Mouse (Mus musculus) forebrain, embryonic 11.5 days (tissue): ENCODE data around the gene Frmd4a. TPM values are rescaled to one million over a fixed set of nuclear protein-coding genes. Genes with fewer than 3 reads are reported as not detected.

Source experiments
- ATAC-seq: fragments of 200-750 bp; cut with Nextera tagmentation; replicated peaks from 2 replicates; pipeline ENCODE4 v1.8.0; 2017; ENCODE audit warnings: moderate TSS enrichment; ENCODE audit not compliant: low FRiP score
- DNase-seq: peaks from one replicate; pipeline ENCODE4 v3.0.0-alpha.2; 2017; ENCODE audit warnings: low spot score
- H3K27ac ChIP-seq: fragments of 300-500 bp; sonication (generic); 2 replicates; pipeline ENCODE4 v1.5.1; 2014; ENCODE audit warnings: low read depth, low read length
- H3K27me3 ChIP-seq: fragments of 300-500 bp; sonication (generic); 2 replicates; pipeline ENCODE4 v1.6.1; 2014; ENCODE audit warnings: mild to moderate bottlenecking, low read length, mixed read lengths; ENCODE audit not compliant: control insufficient read depth, insufficient read depth
- H3K36me3 ChIP-seq: fragments of 300-500 bp; sonication (generic); 2 replicates; pipeline ENCODE4 v1.6.1; 2014; ENCODE audit warnings: mild to moderate bottlenecking, low read length, moderate library complexity, mixed read lengths; ENCODE audit not compliant: control insufficient read depth, insufficient read depth
- H3K4me1 ChIP-seq: fragments of 300-500 bp; sonication (generic); replicated peaks from 2 replicates; pipeline ENCODE4 v1.6.1; 2014; ENCODE audit warnings: low read length, mixed read lengths; ENCODE audit not compliant: control insufficient read depth, insufficient read depth
- H3K4me2 ChIP-seq: fragments of 300-500 bp; sonication (generic); 2 replicates; pipeline ENCODE4 v1.6.1; 2014; ENCODE audit warnings: low read depth, mild to moderate bottlenecking, low read length, moderate library complexity, mixed read lengths; ENCODE audit not compliant: severe bottlenecking
- H3K4me3 ChIP-seq: fragments of 300-500 bp; sonication (generic); 2 replicates; pipeline ENCODE4 v1.5.1; 2014; ENCODE audit warnings: low read depth, low read length
- H3K9ac ChIP-seq: fragments of 300-500 bp; sonication (generic); 2 replicates; pipeline ENCODE4 v1.6.1; 2014; ENCODE audit warnings: low read length
- H3K9me3 ChIP-seq: fragments of 300-500 bp; sonication (generic); 2 replicates; pipeline ENCODE4 v1.6.1; 2016; ENCODE audit warnings: low read length, mixed read lengths; ENCODE audit not compliant: control insufficient read depth
- WGBS: fragments of 180-500 bp; shearing (Covaris S2); extraction: QIAGEN DNeasy Blood & Tissue Kit; methylation state at CpG from one replicate; pipeline ENCODE4 v1.1.7; 2014; 5-methylcytosine and 5-hydroxymethylcytosine counted together
- polyA plus RNA-seq: library from polyadenylated mRNA; unstranded; fragments of >200 nt; fragmentation: Nextera tagmentation; extraction: Ambion mirVana; gene quantifications from 2 replicates; pipeline ENCODE4 v1.2.1, GENCODE M21; 2014

Frmd4a gene
- polyA plus RNA-seq, 1 experiment from 2014 or later, result 50.3 TPM

DNA sequence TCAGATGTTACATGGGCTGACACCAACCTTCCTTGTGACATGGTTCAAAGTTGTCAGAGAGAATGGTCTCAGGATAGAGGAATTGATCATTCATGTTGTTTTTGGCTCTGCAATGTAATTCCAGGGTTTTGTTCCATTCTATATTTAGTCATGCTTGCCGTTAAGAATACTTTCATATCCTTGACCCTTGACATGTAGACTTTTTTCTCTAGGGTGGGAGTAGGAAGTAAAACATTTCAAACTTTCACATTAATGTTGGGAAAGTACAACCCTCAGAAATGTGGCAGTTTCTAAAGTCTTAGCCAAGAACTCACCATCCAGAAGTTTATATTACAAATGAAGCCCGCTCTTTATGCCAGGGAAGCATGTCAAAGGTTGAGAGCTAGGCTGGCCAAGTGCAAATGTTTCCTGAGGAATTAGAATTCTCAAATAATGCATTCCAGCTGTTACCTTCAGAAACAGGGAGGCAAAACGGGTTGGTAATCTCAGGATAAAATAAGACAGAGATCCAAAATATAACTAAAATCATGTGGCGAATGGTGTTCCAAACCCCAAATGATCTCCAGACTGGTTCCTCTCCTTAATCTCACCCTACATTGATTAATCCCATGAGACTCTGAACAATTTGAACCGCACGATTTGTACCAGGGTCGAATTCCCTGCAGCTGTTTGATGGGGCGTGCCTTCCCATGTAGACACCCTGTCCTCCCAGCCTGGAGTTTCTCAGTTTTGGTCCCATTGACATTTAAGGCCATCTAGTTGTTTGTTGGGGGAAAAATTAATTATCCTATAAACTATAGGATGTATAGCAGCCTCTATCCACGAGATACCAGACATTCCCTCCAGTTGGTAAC, 344.7 kb downstream of the Frmd4a start:
- H3K27ac ChIP-seq, result no peak overlapping the region
- DNase-seq, result no peak
- WGBS, result 81% methylated on average over 9 of the region's 9 CpGs

DNA sequence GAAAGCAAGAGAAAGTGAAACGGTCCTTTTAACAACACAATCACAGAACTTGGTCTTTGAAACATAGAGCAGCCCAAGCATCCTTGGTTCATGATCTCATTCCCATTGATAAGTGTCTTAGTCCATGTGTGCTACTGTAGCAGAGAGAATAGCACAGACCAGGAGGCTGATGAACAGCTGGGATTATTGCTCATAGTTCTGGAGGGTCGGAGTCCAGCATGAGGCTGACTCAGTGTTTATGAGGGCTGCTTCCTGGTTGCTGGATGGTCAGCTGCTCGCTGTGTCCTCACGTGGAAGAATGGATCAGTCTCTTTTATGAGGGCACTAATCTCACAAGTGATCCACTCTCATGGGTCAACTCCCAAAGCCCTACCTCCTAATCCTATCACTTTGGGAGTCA, 347.4 kb downstream of the Frmd4a start:
- ATAC-seq, result no peak
- no peak overlapping the region for H3K27ac ChIP-seq
- H3K4me2 ChIP-seq, result no peak overlapping the region
- H3K4me1 ChIP-seq, result no peaks in the 10 kb centered on the region
- H3K27me3 ChIP-seq, result no peaks in the 10 kb centered on the region
- H3K36me3 ChIP-seq, result no peaks in the 10 kb centered on the region
- no peak for DNase-seq
- 80% methylated on average over 4 of the region's 4 CpGs for WGBS
- no peaks in the 10 kb centered on the region for H3K9me3 ChIP-seq
- no peak overlapping the region for H3K9ac ChIP-seq
- no peak overlapping the region for H3K4me3 ChIP-seq

More for the DNA sequence above, 344.7 kb downstream of the Frmd4a start:
- H3K9ac ChIP-seq, result no peak overlapping the region
- no peak for ATAC-seq
- no peak overlapping the region for H3K4me2 ChIP-seq
- H3K9me3 ChIP-seq, result no peaks in the 10 kb centered on the region
- no peaks in the 10 kb centered on the region for H3K4me1 ChIP-seq
- no peak overlapping the region for H3K4me3 ChIP-seq
- H3K27me3 ChIP-seq, result no peaks in the 10 kb centered on the region
- no peaks in the 10 kb centered on the region for H3K36me3 ChIP-seq

DNA sequence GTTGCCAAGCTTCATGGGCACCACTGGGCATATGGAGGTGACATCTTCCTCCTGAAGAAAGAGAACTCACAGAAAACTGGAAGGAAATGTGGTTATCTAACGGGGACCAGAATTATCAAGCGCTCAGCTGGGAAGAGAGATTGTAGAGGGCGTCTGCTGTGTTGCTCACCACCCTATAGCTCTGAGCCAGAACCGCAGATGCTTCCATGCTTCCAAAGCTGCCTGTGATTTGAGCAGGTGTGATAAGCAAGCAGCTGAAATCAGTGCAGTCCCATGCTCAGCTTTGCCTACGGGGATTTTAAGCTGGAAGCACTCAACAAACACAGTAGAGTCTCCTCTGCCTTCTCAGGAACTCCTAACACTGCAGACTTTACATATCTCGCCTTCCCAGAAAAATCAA, 351.0 kb downstream of the Frmd4a start:
- DNase-seq (no peak), ATAC-seq (no peak)
- H3K27me3 ChIP-seq, result no peaks in the 10 kb centered on the region
- no peaks in the 10 kb centered on the region for H3K9me3 ChIP-seq
- WGBS, result 92% methylated on average over 6 of the region's 6 CpGs
- no peaks in the 10 kb centered on the region for H3K4me1 ChIP-seq
- no peaks in the 10 kb centered on the region for H3K36me3 ChIP-seq
- H3K9ac ChIP-seq, result no peak overlapping the region
- H3K4me2 ChIP-seq, result no peak overlapping the region
- no peak overlapping the region for H3K4me3 ChIP-seq
- H3K27ac ChIP-seq, result no peak overlapping the region

DNA sequence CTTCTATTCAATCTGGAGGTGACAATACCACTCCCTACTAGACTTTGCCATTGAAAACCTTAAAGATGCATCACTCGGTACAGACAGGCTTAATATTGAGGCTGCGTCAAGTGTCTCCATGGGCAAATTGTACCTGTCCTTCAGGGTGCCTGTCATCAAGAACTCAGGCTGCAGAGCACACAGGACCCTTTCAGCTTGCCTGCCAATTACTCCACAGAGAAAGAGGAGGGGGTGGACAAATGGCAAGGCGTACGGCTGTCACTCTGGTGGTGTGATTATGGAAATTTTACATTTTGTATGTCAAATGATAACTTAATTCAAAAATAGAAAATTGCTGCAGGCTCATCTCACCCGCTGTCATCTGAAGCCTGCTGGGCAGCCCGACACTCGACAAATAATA, 353.0 kb downstream of the Frmd4a start:
- H3K36me3 ChIP-seq, result no peaks in the 10 kb centered on the region
- H3K27ac ChIP-seq, result no peak overlapping the region
- no peak overlapping the region for H3K9ac ChIP-seq
- no peak overlapping the region for H3K4me2 ChIP-seq
- ATAC-seq (no peak), DNase-seq (no peak)
- H3K27me3 ChIP-seq, result no peaks in the 10 kb centered on the region
- H3K4me3 ChIP-seq, result no peak overlapping the region
- 83% methylated on average over 7 of the region's 7 CpGs for WGBS
- no peaks in the 10 kb centered on the region for H3K9me3 ChIP-seq
- H3K4me1 ChIP-seq, result no peaks in the 10 kb centered on the region

DNA sequence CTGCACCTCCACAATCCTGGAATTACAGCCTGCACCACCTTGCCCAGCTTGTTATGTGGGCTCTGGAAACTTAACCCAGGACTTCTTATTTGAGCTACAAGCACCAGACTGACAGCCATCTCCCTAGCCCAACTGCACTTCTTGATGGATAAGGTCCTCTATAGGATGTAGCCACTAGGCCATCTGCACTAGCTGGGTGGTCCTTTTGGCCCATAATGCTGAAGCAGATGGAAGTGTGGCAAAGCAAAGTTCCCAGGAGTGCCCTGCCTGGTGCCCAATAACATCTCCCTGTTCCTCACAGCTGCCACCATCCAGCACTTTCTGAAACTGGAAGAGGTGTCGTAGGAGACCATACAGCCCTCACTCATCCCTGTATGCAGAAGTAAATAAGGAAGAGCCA, 353.8 kb downstream of the Frmd4a start:
- H3K4me2 ChIP-seq, result no peak overlapping the region
- H3K9me3 ChIP-seq, result no peaks in the 10 kb centered on the region
- DNase-seq (no peak), ATAC-seq (no peak)
- no peak overlapping the region for H3K9ac ChIP-seq
- WGBS, result 93% methylated on average over 1 of the region's 1 CpGs
- H3K4me1 ChIP-seq, result no peaks in the 10 kb centered on the region
- H3K36me3 ChIP-seq, result no peaks in the 10 kb centered on the region
- no peaks in the 10 kb centered on the region for H3K27me3 ChIP-seq
- no peak overlapping the region for H3K27ac ChIP-seq
- no peak overlapping the region for H3K4me3 ChIP-seq

DNA sequence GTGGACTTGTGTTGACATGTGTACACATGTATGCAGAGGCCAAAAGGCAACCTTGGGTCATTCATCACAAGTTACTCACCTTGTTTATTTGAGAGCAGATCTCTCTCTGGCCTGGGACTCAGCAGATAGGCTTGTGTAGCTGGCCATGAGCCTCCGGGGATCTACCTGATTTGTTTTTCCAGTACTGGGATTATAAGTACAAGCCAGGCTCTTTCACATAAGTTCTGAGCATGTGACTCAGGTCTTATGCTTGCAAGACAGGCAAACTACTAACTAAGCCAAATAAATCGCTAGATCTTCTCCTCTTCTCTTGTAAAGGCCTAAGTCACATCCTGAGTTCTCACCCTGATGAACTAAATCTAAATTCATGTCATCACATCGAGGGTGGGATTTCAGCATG, 361.3 kb downstream of the Frmd4a start:
- Histone ChIP-seq H3K27ac (no peak overlapping the region), H3K36me3 (no peaks in the 10 kb centered on the region), H3K4me1 (no peaks in the 10 kb centered on the region), H3K4me3 (no peak overlapping the region), H3K27me3 (no peaks in the 10 kb centered on the region), H3K9ac (no peak overlapping the region), H3K4me2 (no peak overlapping the region), H3K9me3 (no peaks in the 10 kb centered on the region)
- WGBS, result 90% methylated on average over 3 of the region's 3 CpGs
- DNase-seq (no peak), ATAC-seq (no peak)

DNA sequence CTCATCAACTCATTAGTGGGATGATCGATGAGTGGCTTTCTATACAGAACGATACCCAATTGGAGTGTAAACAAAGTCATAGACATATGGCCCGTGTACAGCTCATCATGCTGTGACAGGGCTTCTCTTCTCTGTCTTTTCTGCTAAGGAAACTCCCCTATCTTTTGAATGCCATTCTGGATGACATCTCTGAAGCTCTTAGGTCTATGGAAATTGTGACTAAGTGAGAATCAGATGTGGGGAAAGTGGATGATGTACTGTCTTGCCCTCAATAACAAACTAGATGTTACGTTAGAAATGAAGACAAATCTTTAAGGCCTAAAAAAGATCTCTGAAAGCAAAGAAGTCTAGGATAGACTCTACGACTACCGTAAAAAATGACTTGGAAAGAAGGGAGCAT, 362.9 kb downstream of the Frmd4a start:
- Histone ChIP-seq H3K4me3 (no peak overlapping the region), H3K36me3 (no peaks in the 10 kb centered on the region), H3K9me3 (no peaks in the 10 kb centered on the region), H3K9ac (no peak overlapping the region), H3K27me3 (no peaks in the 10 kb centered on the region), H3K4me1 (no peaks in the 10 kb centered on the region), H3K27ac (no peak overlapping the region), H3K4me2 (no peak overlapping the region)
- ATAC-seq (no peak), DNase-seq (no peak)
- 92% methylated on average over 6 of the region's 6 CpGs for WGBS

DNA sequence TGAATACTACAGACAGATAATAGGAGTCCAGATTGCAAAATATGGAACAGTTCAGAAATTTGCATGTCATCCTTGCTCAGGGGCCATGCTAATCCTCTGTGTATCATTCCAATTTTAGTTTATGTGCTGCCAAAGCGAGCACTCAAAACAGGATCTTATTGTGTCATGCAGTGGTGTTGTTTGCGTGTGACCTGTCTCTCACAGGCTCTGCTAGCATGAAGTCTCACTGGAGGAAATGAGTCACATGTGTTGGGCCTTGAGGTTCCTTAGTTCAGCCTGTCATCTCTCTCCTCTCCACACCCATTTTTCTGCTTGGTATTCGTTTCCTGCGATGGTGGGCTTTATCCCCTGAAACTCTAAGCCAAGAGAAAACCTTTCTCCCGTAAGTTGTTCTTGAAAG, 363.4 kb downstream of the Frmd4a start:
- DNase-seq, result no peak
- no peaks in the 10 kb centered on the region for H3K4me1 ChIP-seq
- WGBS, result 91% methylated on average over 5 of the region's 5 CpGs
- no peaks in the 10 kb centered on the region for H3K27me3 ChIP-seq
- no peak overlapping the region for H3K4me3 ChIP-seq
- H3K36me3 ChIP-seq, result no peaks in the 10 kb centered on the region
- no peak overlapping the region for H3K9ac ChIP-seq
- H3K9me3 ChIP-seq, result no peaks in the 10 kb centered on the region
- no peak for ATAC-seq
- H3K4me2 ChIP-seq, result no peak overlapping the region
- H3K27ac ChIP-seq, result no peak overlapping the region

DNA sequence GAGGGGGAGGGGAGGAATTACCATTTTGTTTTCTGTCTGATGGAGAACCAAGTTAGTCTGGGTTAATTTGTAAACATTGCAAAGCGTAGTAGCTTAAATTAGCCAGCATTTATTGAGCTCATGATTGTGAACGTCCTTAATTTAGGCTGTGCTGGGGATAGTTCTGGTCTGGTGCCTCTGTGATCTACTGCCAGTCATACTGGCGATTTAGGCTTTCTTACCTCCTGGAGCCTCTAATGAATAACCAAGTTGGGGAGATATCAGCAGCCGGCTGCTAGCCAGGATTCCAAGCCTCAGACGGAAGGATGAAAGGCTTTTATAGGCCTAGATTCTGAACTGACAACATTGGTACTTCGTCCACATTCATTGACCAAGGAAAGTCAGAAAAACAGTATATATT, 369.0 kb downstream of the Frmd4a start:
- ATAC-seq (no peak), DNase-seq (no peak)
- Histone ChIP-seq H3K27ac (no peak overlapping the region), H3K9ac (no peak overlapping the region), H3K9me3 (no peaks in the 10 kb centered on the region), H3K27me3 (no peaks in the 10 kb centered on the region), H3K4me1 (no peaks in the 10 kb centered on the region), H3K36me3 (no peaks in the 10 kb centered on the region), H3K4me3 (no peak overlapping the region), H3K4me2 (no peak overlapping the region)
- WGBS, result 33% methylated on average over 6 of the region's 6 CpGs
